7 mouse cellular contexts compared by ENCODE assay signal in the genomic region with DNA sequence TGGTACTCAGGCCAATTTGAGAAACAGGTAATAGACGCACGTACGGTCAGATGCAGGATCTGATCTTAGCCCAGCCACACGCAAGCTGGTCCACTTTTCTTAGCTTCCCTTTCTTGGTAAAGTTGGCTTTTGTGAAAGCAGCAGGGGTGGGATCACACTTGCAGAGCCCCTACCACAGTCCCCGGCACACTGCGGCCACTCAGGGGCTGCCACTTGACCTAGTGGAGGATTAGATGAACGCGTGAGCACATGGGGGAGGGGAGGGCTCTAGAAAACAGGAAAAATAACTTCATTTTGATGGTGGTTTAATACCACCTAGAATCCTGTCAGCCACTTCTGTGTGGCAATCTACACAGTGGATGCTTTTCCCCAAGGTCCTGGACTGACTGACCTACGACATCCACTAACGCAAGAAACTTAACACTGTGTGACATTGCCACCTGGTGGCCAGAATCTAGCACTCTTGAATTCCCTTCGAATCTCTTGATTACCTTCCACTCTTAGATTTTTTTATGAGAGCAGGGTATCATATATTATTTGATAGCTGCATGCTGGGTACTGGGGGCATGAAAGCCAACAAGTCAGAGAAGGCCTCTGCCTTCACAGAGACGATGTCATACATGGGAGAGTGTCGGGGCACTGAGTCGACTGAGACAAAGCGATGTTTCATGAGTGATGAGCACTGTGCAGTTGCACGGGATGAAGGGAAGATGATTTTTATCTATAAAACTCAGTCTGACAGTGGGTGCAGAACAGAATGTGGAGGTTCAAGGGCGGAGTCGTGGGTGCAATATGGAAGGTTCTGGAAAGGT.
DNase-seq lines count a peak whose midpoint lies in the region; ATAC-seq and TF ChIP-seq lines count a peak whose summit lies in the region.

No protein-coding gene starts in this region.

- H3K27me3 ChIP-seq in E14TG2a.4 (ENCODE audit: insufficient read depth, low read length) = peaks cover 63% of the 10 kb centered on the region
- H3K27me3 ChIP-seq in kidney, embryonic 16.5 days (ENCODE audit: insufficient read depth, low read length) = no peaks in the 10 kb centered on the region

- WGBS in kidney, embryonic 16.5 days = 70% methylated on average over 18 of the region's 18 CpGs

- peak; percentile 76; the same call in 1 of the 2 replicates for ATAC-seq in kidney, embryonic 16.5 days (ENCODE audit: low FRiP score, low TSS enrichment)

- no peak overlapping the region for H3K4me2 ChIP-seq in kidney, embryonic 16.5 days (replicated peaks; ENCODE audit: low read depth, low read length)

- no peak overlapping the region for H3K9ac ChIP-seq in kidney, embryonic 16.5 days (replicated peaks; ENCODE audit: low read length)

- H3K4me3 ChIP-seq in E14TG2a.4 (replicated peaks; ENCODE audit: low read length) = no peak overlapping the region
- H3K4me3 ChIP-seq in kidney, embryonic 16.5 days (ENCODE audit: low read length) = no peak overlapping the region

- DNase-seq in ZHBTc4 (ENCODE audit: low read depth, low spot score) = peak; percentile 75
- DNase-seq in embryo, embryonic 10 days (ENCODE audit: low spot score) = peak; percentile 92
- DNase-seq in heart, adult 8-10 months (ENCODE audit: low spot score) = peak; percentile 79
- DNase-seq in lung, adult 18-20 months = peak; percentile 71 to 81
- peak; percentile 54 for DNase-seq in retina, postnatal 7 days (ENCODE audit: low read depth, low spot score)

- H3K27ac ChIP-seq in kidney, embryonic 16.5 days (ENCODE audit: low read length) = no peak overlapping the region

- no peaks in the 10 kb centered on the region for H3K9me3 ChIP-seq in E14TG2a.4 (ENCODE audit: low read length)
- H3K9me3 ChIP-seq in kidney, embryonic 16.5 days (ENCODE audit: low read length) = no peaks in the 10 kb centered on the region

- peaks cover 14% of the 10 kb centered on the region for H3K4me1 ChIP-seq in E14TG2a.4 (replicated peaks; ENCODE audit: low read depth, low read length)
- no peaks in the 10 kb centered on the region for H3K4me1 ChIP-seq in kidney, embryonic 16.5 days (ENCODE audit: insufficient read depth, low read length)

- H3K36me3 ChIP-seq in E14TG2a.4 (ENCODE audit: insufficient read depth, low read length) = no peaks in the 10 kb centered on the region
- no peaks in the 10 kb centered on the region for H3K36me3 ChIP-seq in kidney, embryonic 16.5 days (ENCODE audit: insufficient read depth, low read length)

- peak; percentile 66 for TF ChIP-seq CTCF in E14TG2a.4 (conservative IDR thresholded peaks at IDR 0.05; ENCODE audit: low read length)
